Mouse (Mus musculus): ENCODE results near the gene Znhit6. TPM values are rescaled to one million over a fixed set of nuclear protein-coding genes. Genes with fewer than 3 reads are reported as not detected.

Gene Znhit6
- polyA plus RNA-seq, 1 experiment from 2014 or later: 35.3 TPM

- 26% methylated on average over 15 of the region's 15 CpGs for WGBS
- H3K27ac ChIP-seq (replicated peaks): no peak overlapping the region
Measured at GRCm38 (mm10) chr3:145576876-145577275, 871 bp downstream of the Znhit6 start.

GRCm38 (mm10) chr3:145583043-145583442, 7.0 kb downstream of the Znhit6 start:
- peaks cover 45% of the 10 kb centered on the region for H3K36me3 ChIP-seq
- no peaks in the 10 kb centered on the region for H3K27me3 ChIP-seq
- no peak overlapping the region for H3K4me2 ChIP-seq (replicated peaks)
- ATAC-seq (ENCODE audit: insufficient number of reproducible peaks, low FRiP score, low TSS enrichment, low read depth): no peak
- no peak overlapping the region for H3K27ac ChIP-seq (replicated peaks)
- no peak overlapping the region for H3K4me3 ChIP-seq (replicated peaks)
- no peaks in the 10 kb centered on the region; the same call in 1 of the 2 replicates for H3K4me1 ChIP-seq
- no peak overlapping the region for H3K9ac ChIP-seq
- WGBS: 84% methylated on average over 4 of the region's 4 CpGs
- no peaks in the 10 kb centered on the region for H3K9me3 ChIP-seq (replicated peaks)

More at GRCm38 (mm10) chr3:145576876-145577275, 871 bp downstream of the Znhit6 start:
- no peak for ATAC-seq (ENCODE audit: insufficient number of reproducible peaks, low FRiP score, low TSS enrichment, low read depth)
- Histone ChIP-seq H3K4me2 (replicated peaks) (peak overlapping the region; percentile 70), H3K4me3 (replicated peaks) (peak overlapping the region; percentile 79), H3K9ac (peak overlapping the region; percentile 58), H3K27me3 (no peaks in the 10 kb centered on the region), H3K9me3 (replicated peaks) (no peaks in the 10 kb centered on the region), H3K4me1 (peaks cover 10% of the 10 kb centered on the region), H3K36me3 (peaks cover 20% of the 10 kb centered on the region)

GRCm38 (mm10) chr3:145583522-145584200, 7.7 kb downstream of the Znhit6 start:
- Histone ChIP-seq H3K4me2 (replicated peaks) (no peak overlapping the region), H3K9me3 (replicated peaks) (no peaks in the 10 kb centered on the region), H3K27ac (replicated peaks) (no peak overlapping the region), H3K27me3 (no peaks in the 10 kb centered on the region), H3K36me3 (peaks cover 39% of the 10 kb centered on the region), H3K4me1 (no peaks in the 10 kb centered on the region), H3K9ac (no peak overlapping the region), H3K4me3 (replicated peaks) (no peak overlapping the region)
- 36% methylated on average over 3 of the region's 3 CpGs for whole genome bisulfite sequencing
- ATAC-seq (ENCODE audit: insufficient number of reproducible peaks, low FRiP score, low TSS enrichment, low read depth): no peak

- no peak overlapping the region for H3K4me2 ChIP-seq (replicated peaks)
- H3K27me3 ChIP-seq: no peaks in the 10 kb centered on the region
- H3K9me3 ChIP-seq (replicated peaks): no peaks in the 10 kb centered on the region
- ATAC-seq (ENCODE audit: insufficient number of reproducible peaks, low FRiP score, low TSS enrichment, low read depth): no peak
- peaks cover 53% of the 10 kb centered on the region for H3K36me3 ChIP-seq
- 89% methylated on average over 4 of the region's 4 CpGs for WGBS
- no peak overlapping the region for H3K27ac ChIP-seq (replicated peaks)
- H3K9ac ChIP-seq: no peak overlapping the region
- no peaks in the 10 kb centered on the region for H3K4me1 ChIP-seq
- H3K4me3 ChIP-seq (replicated peaks): no peak overlapping the region
Measured at GRCm38 (mm10) chr3:145590562-145590961, 14.6 kb downstream of the Znhit6 start.

- peaks cover 46% of the 10 kb centered on the region for H3K36me3 ChIP-seq
Measured at GRCm38 (mm10) chr3:145591841-145592542, 16.0 kb downstream of the Znhit6 start.

GRCm38 (mm10) chr3:145595354-145595753, 19.3 kb downstream of the Znhit6 start:
- H3K27ac ChIP-seq (replicated peaks): no peak overlapping the region
- H3K9ac ChIP-seq: no peak overlapping the region
- H3K4me3 ChIP-seq (replicated peaks): no peak overlapping the region
- 82% methylated on average over 6 of the region's 6 CpGs for WGBS
- no peak overlapping the region for H3K4me2 ChIP-seq (replicated peaks)
- no peak for ATAC-seq (ENCODE audit: insufficient number of reproducible peaks, low FRiP score, low TSS enrichment, low read depth)
- no peaks in the 10 kb centered on the region for H3K27me3 ChIP-seq
- H3K36me3 ChIP-seq: peaks cover 64% of the 10 kb centered on the region
- H3K4me1 ChIP-seq: no peaks in the 10 kb centered on the region
- no peaks in the 10 kb centered on the region for H3K9me3 ChIP-seq (replicated peaks)

More at GRCm38 (mm10) chr3:145591841-145592542, 16.0 kb downstream of the Znhit6 start:
- no peak overlapping the region for H3K27ac ChIP-seq (replicated peaks)
- H3K4me3 ChIP-seq (replicated peaks): no peak overlapping the region
- no peaks in the 10 kb centered on the region for H3K9me3 ChIP-seq (replicated peaks)
- ATAC-seq (ENCODE audit: insufficient number of reproducible peaks, low FRiP score, low TSS enrichment, low read depth): no peak
- WGBS: 92% methylated on average over 6 of the region's 6 CpGs
- H3K4me1 ChIP-seq: no peaks in the 10 kb centered on the region
- no peak overlapping the region for H3K4me2 ChIP-seq (replicated peaks)
- H3K27me3 ChIP-seq: no peaks in the 10 kb centered on the region
- H3K9ac ChIP-seq: no peak overlapping the region

GRCm38 (mm10) chr3:145599059-145599458, 23.1 kb downstream of the Znhit6 start:
- no peak for ATAC-seq (ENCODE audit: insufficient number of reproducible peaks, low FRiP score, low TSS enrichment, low read depth)
- Histone ChIP-seq H3K4me2 (replicated peaks) (no peak overlapping the region), H3K27ac (replicated peaks) (no peak overlapping the region), H3K27me3 (no peaks in the 10 kb centered on the region), H3K9me3 (replicated peaks) (no peaks in the 10 kb centered on the region), H3K9ac (no peak overlapping the region), H3K4me3 (replicated peaks) (no peak overlapping the region), H3K4me1 (no peaks in the 10 kb centered on the region), H3K36me3 (peaks cover 61% of the 10 kb centered on the region)
- 96% methylated on average over 7 of the region's 7 CpGs for WGBS

GRCm38 (mm10) chr3:145600801-145601200, 24.8 kb downstream of the Znhit6 start:
- Histone ChIP-seq H3K4me1 (no peaks in the 10 kb centered on the region), H3K4me2 (replicated peaks) (no peak overlapping the region), H3K27ac (replicated peaks) (no peak overlapping the region), H3K36me3 (peaks cover 56% of the 10 kb centered on the region), H3K4me3 (replicated peaks) (no peak overlapping the region), H3K9me3 (replicated peaks) (no peaks in the 10 kb centered on the region), H3K27me3 (no peaks in the 10 kb centered on the region), H3K9ac (no peak overlapping the region)
- 90% methylated on average over 6 of the region's 6 CpGs for WGBS
- no peak for ATAC-seq (ENCODE audit: insufficient number of reproducible peaks, low FRiP score, low TSS enrichment, low read depth)

- Histone ChIP-seq H3K4me3 (replicated peaks) (no peak overlapping the region), H3K4me1 (no peaks in the 10 kb centered on the region), H3K27ac (replicated peaks) (no peak overlapping the region; the same call in 1 of the 2 replicates), H3K4me2 (replicated peaks) (no peak overlapping the region), H3K9me3 (replicated peaks) (no peaks in the 10 kb centered on the region), H3K36me3 (peaks cover 53% of the 10 kb centered on the region), H3K27me3 (no peaks in the 10 kb centered on the region), H3K9ac (no peak overlapping the region)
- WGBS: 66% methylated on average over 6 of the region's 6 CpGs
- ATAC-seq (ENCODE audit: insufficient number of reproducible peaks, low FRiP score, low TSS enrichment, low read depth): no peak
Measured at GRCm38 (mm10) chr3:145601345-145601744, 25.3 kb downstream of the Znhit6 start.

GRCm38 (mm10) chr3:145602410-145603206, 26.6 kb downstream of the Znhit6 start:
- Histone ChIP-seq H3K27me3 (no peaks in the 10 kb centered on the region), H3K4me2 (replicated peaks) (no peak overlapping the region), H3K27ac (replicated peaks) (0 out of 2 replicates have a peak overlapping the region, but pooled peaks have one; percentile 18), H3K4me1 (no peaks in the 10 kb centered on the region), H3K9ac (no peak overlapping the region), H3K4me3 (replicated peaks) (no peak overlapping the region), H3K36me3 (peaks cover 58% of the 10 kb centered on the region), H3K9me3 (replicated peaks) (no peaks in the 10 kb centered on the region)
- WGBS: 68% methylated on average over 11 of the region's 11 CpGs
- ATAC-seq (ENCODE audit: insufficient number of reproducible peaks, low FRiP score, low TSS enrichment, low read depth): no peak

All from embryonic facial prominence, embryonic 15.5 days (tissue).